Mouse (Mus musculus): ENCODE results near the gene Retn.

DNA sequence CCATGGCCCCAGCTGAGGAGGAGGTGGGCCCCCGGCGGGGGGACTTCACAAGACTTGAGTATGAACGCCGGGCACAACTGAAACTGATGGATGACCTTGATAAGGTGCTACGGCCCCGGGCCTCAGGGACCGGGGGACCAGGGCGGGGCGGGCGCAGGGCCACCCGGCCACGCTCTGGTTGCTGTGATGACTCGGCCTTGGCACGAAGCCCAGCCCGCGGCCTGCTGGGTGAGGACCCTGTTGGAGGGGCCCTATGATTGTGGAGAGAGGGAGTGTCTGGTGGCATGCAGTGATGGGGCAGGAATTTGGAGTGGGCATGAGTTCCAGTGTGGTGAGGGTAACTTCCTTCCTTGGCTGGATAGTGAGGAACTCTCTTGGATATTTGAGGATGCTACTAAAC lies 49.0 kb upstream of the Retn start:
- no peak for TF ChIP-seq CTCF (IDR thresholded peaks at IDR 0.05; ENCODE audit: control insufficient read depth, insufficient read depth, low read length)
- no peak for TF ChIP-seq POLR2A (IDR thresholded peaks at IDR 0.05; ENCODE audit: borderline replicate concordance, control insufficient read depth, low read depth, low read length)
